Mouse (Mus musculus) olfactory bulb, adult 2 months (tissue): Measurements from ENCODE around the gene Apela.

ENCODE experiments used
- CTCF ChIP-seq: fragments of 200-500 bp; IDR thresholded peaks from 2 replicates; pipeline ENCODE4 v1.5.1; 2012; ENCODE audit warnings: low read depth, mild to moderate bottlenecking, low read length, moderate library complexity; ENCODE audit not compliant: insufficient read depth
- POLR2A ChIP-seq: fragments of 200-500 bp; IDR thresholded peaks from 2 replicates; pipeline ENCODE4 v1.6.1; 2012; ENCODE audit warnings: mild to moderate bottlenecking, low read depth, low read length, moderate library complexity; ENCODE audit not compliant: insufficient read depth

DNA sequence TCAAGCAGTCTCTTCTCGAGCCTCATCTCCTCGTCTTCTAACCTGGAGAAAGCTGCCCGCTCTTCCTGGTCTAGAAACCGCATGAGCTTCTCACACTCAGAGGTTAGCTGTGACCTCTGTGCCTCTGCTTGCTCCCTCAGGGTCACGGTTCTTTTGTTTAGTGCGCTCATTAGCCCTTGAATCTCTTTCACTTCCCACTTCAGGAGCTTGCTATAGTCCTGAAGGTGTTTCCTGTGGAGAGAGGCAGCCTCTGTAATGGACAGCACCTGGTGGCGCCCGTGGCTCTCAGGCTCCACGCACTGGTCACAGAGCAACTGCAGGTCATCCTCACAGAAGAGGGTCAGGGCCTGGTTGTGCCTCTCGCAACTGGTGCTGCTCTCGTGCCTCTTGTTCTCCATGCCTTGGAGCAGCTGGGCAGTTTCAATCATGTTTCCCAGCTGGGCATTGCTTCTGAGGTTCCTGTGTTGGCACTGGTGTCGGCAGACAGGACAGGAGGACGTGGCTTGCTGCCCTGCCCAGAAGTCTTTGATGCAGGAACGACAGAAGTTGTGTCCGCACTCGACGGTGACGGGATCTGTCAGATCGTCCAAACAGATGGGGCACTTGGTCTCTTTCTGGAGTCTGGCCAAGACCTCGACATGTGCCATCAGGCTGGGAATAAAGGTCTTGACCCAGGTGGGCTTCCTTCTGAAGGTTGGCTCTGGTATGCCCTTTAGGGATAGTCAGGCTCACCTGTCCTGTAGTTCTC, 53.8 kb downstream of the Apela start:
- TF ChIP-seq POLR2A: no peak
- no peak for TF ChIP-seq CTCF
